Mouse (Mus musculus) urinary bladder, postnatal 4 days (tissue): Measurements from ENCODE around the gene Rrp15.

Experiments used
- DNase-seq, 2 experiments: peaks; one replicate each; pipeline ENCODE4 v3.0.0; 2021 to 2022; ENCODE audit warnings: low spot score in 2 of 2

Gene Rrp15

GRCm38 (mm10) chr1:186675263-186675662 lies 73.9 kb downstream of the Rrp15 start:
- DNase-seq, result no peak

GRCm38 (mm10) chr1:186674621-186675020 lies 74.5 kb downstream of the Rrp15 start:
- no peak for DNase-seq

GRCm38 (mm10) chr1:186673166-186673565 lies 76.0 kb downstream of the Rrp15 start:
- DNase-seq, result no peak
